Mouse (Mus musculus): ENCODE results near the gene Naa11.

DNA sequence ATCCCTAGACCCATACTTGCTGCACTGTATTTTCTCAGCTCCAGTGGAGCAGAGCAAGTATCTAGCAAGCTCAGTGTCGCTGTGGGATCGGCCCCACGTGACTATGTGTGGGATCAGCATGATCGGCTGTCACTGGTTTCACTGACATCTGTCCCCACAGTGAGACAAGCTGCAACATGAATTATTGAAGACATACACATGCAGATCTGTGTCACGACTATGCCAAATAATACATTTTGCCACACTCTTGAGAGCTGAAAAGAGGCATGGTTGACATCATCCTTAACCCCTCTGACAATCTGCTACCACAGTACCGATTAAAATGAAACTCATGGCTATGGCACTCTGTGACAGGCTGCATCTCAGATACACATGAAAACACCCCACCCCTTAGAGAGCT is 23.7 kb upstream of the Naa11 start:
- no peak for TF ChIP-seq GATA1 (IDR thresholded peaks at IDR 0.05; ENCODE audit: low read length)
- no peak for TF ChIP-seq TAL1 (IDR thresholded peaks at IDR 0.05; ENCODE audit: low read length)

Data from erythroblast, embryonic 14.5 days (primary cell).